Mouse (Mus musculus) hindbrain, embryonic 13.5 days (tissue): ENCODE data around the gene Npr1. TPM values are rescaled to one million over a fixed set of nuclear protein-coding genes. Genes with fewer than 3 reads are reported as not detected.

Source experiments
- ATAC-seq: fragments of 200-750 bp; cut with Nextera tagmentation; 2 replicates; pipeline ENCODE4 v1.8.0; 2017; ENCODE audit warnings: moderate TSS enrichment; ENCODE audit not compliant: low FRiP score
- H3K27ac ChIP-seq: fragments of 300-500 bp; sonication (generic); 2 replicates; pipeline ENCODE4 v1.5.1; 2015; ENCODE audit warnings: inconsistent platforms, mild to moderate bottlenecking, moderate library complexity
- H3K27me3 ChIP-seq: fragments of 300-500 bp; sonication (generic); 2 replicates; pipeline ENCODE4 v1.6.1; 2015; ENCODE audit warnings: mild to moderate bottlenecking, inconsistent platforms
- H3K36me3 ChIP-seq: fragments of 300-500 bp; sonication (generic); 2 replicates; pipeline ENCODE4 v1.6.1; 2015; ENCODE audit warnings: mild to moderate bottlenecking, inconsistent platforms
- H3K4me1 ChIP-seq: fragments of 300-500 bp; sonication (generic); replicated peaks from 2 replicates; pipeline ENCODE4 v1.6.1; 2015; ENCODE audit warnings: inconsistent platforms
- H3K4me2 ChIP-seq: fragments of 300-500 bp; sonication (generic); 2 replicates; pipeline ENCODE4 v1.6.1; 2015; ENCODE audit warnings: inconsistent platforms, mild to moderate bottlenecking, moderate library complexity
- H3K4me3 ChIP-seq: fragments of 300-500 bp; sonication (generic); 2 replicates; pipeline ENCODE4 v1.5.1; 2015; ENCODE audit warnings: mild to moderate bottlenecking, inconsistent platforms
- H3K9ac ChIP-seq: fragments of 300-500 bp; sonication (generic); 2 replicates; pipeline ENCODE4 v1.6.1; 2015; ENCODE audit warnings: mild to moderate bottlenecking, inconsistent platforms
- H3K9me3 ChIP-seq: fragments of 300-500 bp; sonication (generic); 2 replicates; pipeline ENCODE4 v1.6.1; 2016; ENCODE audit warnings: inconsistent platforms
- WGBS: fragments of 180-500 bp; shearing (Covaris S2); methylation state at CpG from one replicate; pipeline ENCODE4 v1.1.7; 2015; 5-methylcytosine and 5-hydroxymethylcytosine counted together
- polyA plus RNA-seq: library from polyadenylated mRNA; unstranded; fragments of >200 nt; fragmentation: Nextera tagmentation; extraction: Ambion mirVana; gene quantifications from 2 replicates; pipeline ENCODE4 v1.2.1, GENCODE M21; 2015

The Npr1 gene
- polyA plus RNA-seq, 1 experiment from 2014 or later: 3.5 TPM

- Histone ChIP-seq H3K27me3 (no peaks in the 10 kb centered on the region), H3K27ac (no peak overlapping the region; the same call in 1 of the 2 replicates), H3K4me3 (no peak overlapping the region), H3K9me3 (no peaks in the 10 kb centered on the region), H3K9ac (no peak overlapping the region), H3K4me2 (no peak overlapping the region), H3K36me3 (peaks cover 27% of the 10 kb centered on the region), H3K4me1 (peaks cover 44% of the 10 kb centered on the region)
- WGBS: 84% methylated on average over 6 of the region's 6 CpGs
- ATAC-seq: no peak
Measured at GRCm38 (mm10) chr3:90428186-90428585, 37.5 kb downstream of the Npr1 start.

DNA sequence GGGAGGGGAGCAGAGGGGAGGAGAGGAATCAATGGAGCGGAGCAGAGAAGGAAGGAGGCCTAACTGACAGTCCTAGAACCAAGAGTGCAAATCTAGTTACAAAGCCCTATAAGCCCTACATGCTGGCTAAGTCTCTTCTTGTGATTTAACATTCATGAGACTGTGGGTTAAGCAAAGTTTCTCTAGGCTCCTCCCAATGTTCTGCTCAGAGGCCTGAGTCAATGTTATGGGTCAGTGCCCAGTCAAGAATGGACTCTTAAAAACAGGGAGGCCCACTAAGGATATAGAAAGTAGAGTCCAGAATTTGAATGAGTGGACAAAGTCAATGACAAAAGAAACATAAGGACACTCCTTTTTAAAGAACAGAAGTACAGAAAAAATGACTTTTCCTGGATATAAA, 38.1 kb downstream of the Npr1 start:
- H3K9ac ChIP-seq: no peak overlapping the region
- no peaks in the 10 kb centered on the region for H3K9me3 ChIP-seq
- no peak overlapping the region for H3K4me3 ChIP-seq
- H3K4me1 ChIP-seq: peaks cover 42% of the 10 kb centered on the region
- peaks cover 33% of the 10 kb centered on the region for H3K36me3 ChIP-seq
- WGBS: 75% methylated on average over 1 of the region's 1 CpGs
- H3K27ac ChIP-seq: no peak overlapping the region
- ATAC-seq: no peak
- no peaks in the 10 kb centered on the region for H3K27me3 ChIP-seq
- H3K4me2 ChIP-seq: no peak overlapping the region

- Histone ChIP-seq H3K4me2 (no peak overlapping the region), H3K4me1 (peaks cover 21% of the 10 kb centered on the region), H3K27ac (no peak overlapping the region), H3K36me3 (peaks cover 43% of the 10 kb centered on the region), H3K9me3 (no peaks in the 10 kb centered on the region), H3K27me3 (no peaks in the 10 kb centered on the region), H3K9ac (no peak overlapping the region), H3K4me3 (no peak overlapping the region)
- no peak for ATAC-seq
- 93% methylated on average over 2 of the region's 2 CpGs for WGBS
Measured at GRCm38 (mm10) chr3:90425499-90425898, 40.2 kb downstream of the Npr1 start.

DNA sequence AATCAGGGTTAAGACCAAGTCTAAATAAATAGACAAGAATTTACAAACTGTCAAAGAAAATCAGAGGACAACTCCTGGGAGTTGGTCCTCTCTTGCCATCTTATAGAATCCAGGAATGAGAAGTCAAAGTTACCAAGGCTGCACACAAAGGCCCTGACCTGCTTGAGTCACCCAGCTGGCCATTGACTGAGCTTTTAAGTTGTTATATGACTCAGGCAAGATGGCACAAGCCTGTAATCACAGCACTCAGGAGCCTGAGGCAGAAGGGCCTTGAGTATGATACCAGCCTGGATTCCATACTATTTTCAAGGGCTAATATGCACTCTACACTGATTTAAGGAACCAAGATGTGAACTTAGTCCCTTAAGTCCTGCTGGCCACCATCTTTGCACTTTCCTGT, 42.1 kb downstream of the Npr1 start:
- ATAC-seq: no peak
- H3K4me2 ChIP-seq: no peak overlapping the region
- peaks cover 51% of the 10 kb centered on the region for H3K36me3 ChIP-seq
- H3K9me3 ChIP-seq: no peaks in the 10 kb centered on the region
- no peak overlapping the region for H3K9ac ChIP-seq
- H3K27me3 ChIP-seq: no peaks in the 10 kb centered on the region
- no peak overlapping the region for H3K4me3 ChIP-seq
- H3K4me1 ChIP-seq: peaks cover 8% of the 10 kb centered on the region
- no peak overlapping the region for H3K27ac ChIP-seq

- Histone ChIP-seq H3K4me2 (no peak overlapping the region), H3K27me3 (no peaks in the 10 kb centered on the region), H3K4me1 (no peaks in the 10 kb centered on the region), H3K36me3 (peaks cover 74% of the 10 kb centered on the region), H3K4me3 (no peak overlapping the region), H3K9me3 (no peaks in the 10 kb centered on the region), H3K27ac (no peak overlapping the region), H3K9ac (no peak overlapping the region)
- 93% methylated on average over 6 of the region's 6 CpGs for WGBS
- no peak for ATAC-seq
Measured at GRCm38 (mm10) chr3:90420696-90421095, 45.0 kb downstream of the Npr1 start.

GRCm38 (mm10) chr3:90413011-90413396, 52.7 kb downstream of the Npr1 start:
- peaks cover 95% of the 10 kb centered on the region for H3K36me3 ChIP-seq

GRCm38 (mm10) chr3:90412312-90413010, 53.2 kb downstream of the Npr1 start:
- H3K4me3 ChIP-seq: no peak overlapping the region
- H3K27me3 ChIP-seq: no peaks in the 10 kb centered on the region
- H3K9me3 ChIP-seq: no peaks in the 10 kb centered on the region
- 56% methylated on average over 5 of the region's 5 CpGs for WGBS
- H3K4me1 ChIP-seq: no peaks in the 10 kb centered on the region
- no peak overlapping the region for H3K9ac ChIP-seq
- peaks cover 95% of the 10 kb centered on the region for H3K36me3 ChIP-seq
- no peak overlapping the region for H3K4me2 ChIP-seq
- H3K27ac ChIP-seq: no peak overlapping the region
- no peak for ATAC-seq

More at GRCm38 (mm10) chr3:90413011-90413396, 52.7 kb downstream of the Npr1 start:
- H3K27ac ChIP-seq: no peak overlapping the region
- 72% methylated on average over 3 of the region's 3 CpGs for WGBS
- no peak for ATAC-seq
- no peak overlapping the region for H3K4me2 ChIP-seq
- H3K4me1 ChIP-seq: no peaks in the 10 kb centered on the region
- no peaks in the 10 kb centered on the region for H3K9me3 ChIP-seq
- no peaks in the 10 kb centered on the region for H3K27me3 ChIP-seq
- H3K4me3 ChIP-seq: no peak overlapping the region
- no peak overlapping the region for H3K9ac ChIP-seq

GRCm38 (mm10) chr3:90408721-90409120, 56.9 kb downstream of the Npr1 start:
- Histone ChIP-seq H3K27ac (no peak overlapping the region), H3K9ac (no peak overlapping the region), H3K4me3 (no peak overlapping the region), H3K27me3 (no peaks in the 10 kb centered on the region), H3K4me2 (no peak overlapping the region), H3K4me1 (no peaks in the 10 kb centered on the region), H3K36me3 (peaks cover 97% of the 10 kb centered on the region), H3K9me3 (no peaks in the 10 kb centered on the region)
- no peak for ATAC-seq
- 95% methylated on average over 3 of the region's 3 CpGs for WGBS

GRCm38 (mm10) chr3:90406414-90406813, 59.3 kb downstream of the Npr1 start:
- Histone ChIP-seq H3K4me1 (no peaks in the 10 kb centered on the region), H3K9ac (no peak overlapping the region), H3K4me3 (no peak overlapping the region), H3K27ac (no peak overlapping the region), H3K4me2 (no peak overlapping the region), H3K27me3 (no peaks in the 10 kb centered on the region), H3K36me3 (peaks cover 98% of the 10 kb centered on the region), H3K9me3 (no peaks in the 10 kb centered on the region)
- 96% methylated on average over 5 of the region's 5 CpGs for WGBS
- no peak for ATAC-seq

DNA sequence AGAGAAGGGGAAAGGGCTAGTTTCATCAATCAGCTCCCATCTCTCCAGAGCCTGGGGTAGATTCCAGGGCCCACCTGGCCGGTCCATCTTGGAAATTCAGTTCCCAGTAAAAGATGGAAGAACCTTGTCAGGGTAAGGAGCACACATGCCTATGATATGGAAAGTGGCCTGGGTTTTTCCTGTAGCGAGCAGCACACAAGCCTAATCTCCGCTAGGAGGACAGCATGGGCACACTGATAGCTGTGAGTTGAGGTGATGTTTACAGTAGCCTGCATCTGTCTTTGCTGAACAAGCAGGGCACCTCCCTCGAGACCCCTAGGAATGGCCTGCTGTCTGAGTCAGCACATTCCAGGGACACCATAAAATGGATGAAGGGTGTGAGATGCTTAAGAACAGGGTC, 61.1 kb downstream of the Npr1 start:
- no peak overlapping the region for H3K27ac ChIP-seq
- no peak for ATAC-seq
- no peaks in the 10 kb centered on the region for H3K4me1 ChIP-seq
- H3K27me3 ChIP-seq: no peaks in the 10 kb centered on the region
- no peak overlapping the region for H3K4me3 ChIP-seq
- 89% methylated on average over 4 of the region's 4 CpGs for WGBS
- H3K4me2 ChIP-seq: no peak overlapping the region
- H3K9ac ChIP-seq: no peak overlapping the region
- peaks cover 100% of the 10 kb centered on the region for H3K36me3 ChIP-seq
- no peaks in the 10 kb centered on the region for H3K9me3 ChIP-seq

GRCm38 (mm10) chr3:90404121-90404520, 61.5 kb downstream of the Npr1 start:
- Histone ChIP-seq H3K4me2 (no peak overlapping the region), H3K9ac (no peak overlapping the region), H3K36me3 (peaks cover 100% of the 10 kb centered on the region), H3K27ac (no peak overlapping the region), H3K27me3 (no peaks in the 10 kb centered on the region), H3K9me3 (no peaks in the 10 kb centered on the region), H3K4me1 (no peaks in the 10 kb centered on the region), H3K4me3 (no peak overlapping the region)
- no peak for ATAC-seq
- WGBS: 91% methylated on average over 3 of the region's 3 CpGs

- Histone ChIP-seq H3K4me2 (no peak overlapping the region), H3K9me3 (no peaks in the 10 kb centered on the region), H3K4me3 (no peak overlapping the region), H3K4me1 (no peaks in the 10 kb centered on the region), H3K9ac (no peak overlapping the region), H3K27me3 (no peaks in the 10 kb centered on the region), H3K36me3 (peaks cover 92% of the 10 kb centered on the region), H3K27ac (no peak overlapping the region)
- WGBS: 83% methylated on average over 4 of the region's 4 CpGs
- no peak for ATAC-seq
Measured at GRCm38 (mm10) chr3:90400993-90401392, 64.7 kb downstream of the Npr1 start.
